Mouse (Mus musculus) limb, embryonic 11.5 days (tissue): ENCODE results near the gene Plekhh3. TPM values are rescaled to one million over a fixed set of nuclear protein-coding genes. Genes with fewer than 3 reads are reported as not detected.

Source experiments
- ATAC-seq: fragments of 200-750 bp; cut with Nextera tagmentation; 2 replicates; pipeline ENCODE4 v1.8.0; 2017; ENCODE audit warnings: low read depth; ENCODE audit not compliant: insufficient number of reproducible peaks, low FRiP score, low TSS enrichment
- DNase-seq: peaks from one replicate; pipeline ENCODE4 v3.0.0-alpha.2; 2015; ENCODE audit warnings: low spot score
- H3K27ac ChIP-seq: fragments of 300-500 bp; sonication (generic); replicated peaks from 2 replicates; pipeline ENCODE4 v1.5.1; 2014; ENCODE audit warnings: low read depth, mild to moderate bottlenecking, low read length
- H3K27me3 ChIP-seq: fragments of 300-500 bp; sonication (generic); 2 replicates; pipeline ENCODE4 v1.6.1; 2014; ENCODE audit warnings: mild to moderate bottlenecking, low read length, mixed read lengths; ENCODE audit not compliant: control insufficient read depth, insufficient read depth
- H3K36me3 ChIP-seq: fragments of 300-500 bp; sonication (generic); 2 replicates; pipeline ENCODE4 v1.6.1; 2014; ENCODE audit warnings: mild to moderate bottlenecking, low read length, moderate library complexity, mixed read lengths; ENCODE audit not compliant: control insufficient read depth, insufficient read depth
- H3K4me1 ChIP-seq: fragments of 300-500 bp; sonication (generic); 2 replicates; pipeline ENCODE4 v1.6.1; 2014; ENCODE audit warnings: low read length, mixed read lengths; ENCODE audit not compliant: control insufficient read depth, insufficient read depth
- H3K4me2 ChIP-seq: fragments of 300-500 bp; sonication (generic); 2 replicates; pipeline ENCODE4 v1.6.1; 2014; ENCODE audit warnings: low read depth, mild to moderate bottlenecking, moderate library complexity; ENCODE audit not compliant: severe bottlenecking
- H3K4me3 ChIP-seq: fragments of 300-500 bp; sonication (generic); 2 replicates; pipeline ENCODE4 v1.5.1; 2014; ENCODE audit warnings: low read depth, low read length
- H3K9ac ChIP-seq: fragments of 300-500 bp; sonication (generic); 2 replicates; pipeline ENCODE4 v1.6.1; 2014; ENCODE audit warnings: mild to moderate bottlenecking, low read length
- H3K9me3 ChIP-seq: fragments of 300-500 bp; sonication (generic); 2 replicates; pipeline ENCODE4 v1.6.1; 2016; ENCODE audit warnings: low read length; ENCODE audit not compliant: control insufficient read depth
- WGBS: fragments of 180-500 bp; shearing (Covaris S2); extraction: QIAGEN DNeasy Blood & Tissue Kit; methylation state at CpG from one replicate; pipeline ENCODE4 v1.1.7; 2014; 5-methylcytosine and 5-hydroxymethylcytosine counted together
- polyA plus RNA-seq: library from polyadenylated mRNA; unstranded; fragments of >200 nt; fragmentation: Nextera tagmentation; extraction: Ambion mirVana; gene quantifications from 2 replicates; pipeline ENCODE4 v1.2.1, GENCODE M21; 2014

The Plekhh3 gene
- polyA plus RNA-seq, 1 experiment from 2014 or later = 4.1 TPM

- Histone ChIP-seq H3K9me3 (no peaks in the 10 kb centered on the region), H3K36me3 (no peaks in the 10 kb centered on the region; the same call in 1 of the 2 replicates), H3K27me3 (peaks cover 3% of the 10 kb centered on the region), H3K4me1 (no peaks in the 10 kb centered on the region), H3K9ac (no peak overlapping the region), H3K27ac (no peak overlapping the region), H3K4me3 (no peak overlapping the region), H3K4me2 (no peak overlapping the region)
- DNase-seq (no peak), ATAC-seq (no peak)
- WGBS = 82% methylated on average over 14 of the region's 14 CpGs
These were observed 11.8 kb upstream of the Plekhh3 start for GRCm38 (mm10) chr11:101182771-101183517.

GRCm38 (mm10) chr11:101181961-101182360 lies 10.8 kb upstream of the Plekhh3 start:
- no peak overlapping the region for H3K9ac ChIP-seq
- no peaks in the 10 kb centered on the region; the same call in 1 of the 2 replicates for H3K4me1 ChIP-seq
- no peak overlapping the region for H3K4me3 ChIP-seq
- no peaks in the 10 kb centered on the region; the same call in 1 of the 2 replicates for H3K36me3 ChIP-seq
- H3K4me2 ChIP-seq = no peak overlapping the region
- no peaks in the 10 kb centered on the region for H3K9me3 ChIP-seq
- H3K27ac ChIP-seq = no peak overlapping the region
- DNase-seq = no peak
- no peak for ATAC-seq
- WGBS = 92% methylated on average over 11 of the region's 11 CpGs
- peaks cover 13% of the 10 kb centered on the region for H3K27me3 ChIP-seq

- Histone ChIP-seq H3K4me3 (no peak overlapping the region), H3K9ac (no peak overlapping the region), H3K4me2 (no peak overlapping the region), H3K36me3 (no peaks in the 10 kb centered on the region; the same call in 1 of the 2 replicates), H3K27me3 (peaks cover 22% of the 10 kb centered on the region), H3K9me3 (no peaks in the 10 kb centered on the region), H3K27ac (no peak overlapping the region), H3K4me1 (no peaks in the 10 kb centered on the region; the same call in 1 of the 2 replicates)
- WGBS = 43% methylated on average over 10 of the region's 10 CpGs
- DNase-seq = peak; percentile 84
- ATAC-seq = no peak
These were observed 9.9 kb upstream of the Plekhh3 start for GRCm38 (mm10) chr11:101180846-101181740.

- Histone ChIP-seq H3K9me3 (no peaks in the 10 kb centered on the region), H3K4me1 (peaks cover under 1% of the 10 kb centered on the region; the same call in 1 of the 2 replicates), H3K4me2 (no peak overlapping the region), H3K4me3 (no peak overlapping the region), H3K27me3 (peaks cover 30% of the 10 kb centered on the region), H3K36me3 (no peaks in the 10 kb centered on the region; the same call in 1 of the 2 replicates), H3K9ac (no peak overlapping the region), H3K27ac (no peak overlapping the region)
- no peak for DNase-seq
- ATAC-seq = no peak
- 68% methylated on average over 17 of the region's 17 CpGs for WGBS
These were observed 9.1 kb upstream of the Plekhh3 start for GRCm38 (mm10) chr11:101180261-101180660.

GRCm38 (mm10) chr11:101179306-101179705 lies 8.2 kb upstream of the Plekhh3 start:
- no peak overlapping the region for H3K27ac ChIP-seq
- no peak for ATAC-seq
- 83% methylated on average over 15 of the region's 15 CpGs for WGBS
- H3K4me2 ChIP-seq = no peak overlapping the region
- H3K4me1 ChIP-seq = peaks cover 4% of the 10 kb centered on the region; the same call in 1 of the 2 replicates
- H3K27me3 ChIP-seq = peaks cover 39% of the 10 kb centered on the region
- H3K9ac ChIP-seq = no peak overlapping the region
- DNase-seq = no peak
- no peaks in the 10 kb centered on the region for H3K9me3 ChIP-seq
- no peak overlapping the region for H3K4me3 ChIP-seq
- H3K36me3 ChIP-seq = no peaks in the 10 kb centered on the region; the same call in 1 of the 2 replicates

GRCm38 (mm10) chr11:101178061-101179058 lies 7.2 kb upstream of the Plekhh3 start:
- Histone ChIP-seq H3K27ac (no peak overlapping the region), H3K4me2 (no peak overlapping the region), H3K4me1 (peaks cover 10% of the 10 kb centered on the region; the same call in 1 of the 2 replicates), H3K27me3 (peaks cover 46% of the 10 kb centered on the region), H3K9me3 (no peaks in the 10 kb centered on the region), H3K9ac (no peak overlapping the region), H3K36me3 (no peaks in the 10 kb centered on the region; the same call in 1 of the 2 replicates), H3K4me3 (0 out of 2 replicates have a peak overlapping the region, but pooled peaks have one; percentile 2)
- WGBS = 53% methylated on average over 36 of the region's 36 CpGs
- no peak for DNase-seq
- ATAC-seq = no peak

GRCm38 (mm10) chr11:101176933-101177773 lies 6.0 kb upstream of the Plekhh3 start:
- Histone ChIP-seq H3K27ac (no peak overlapping the region), H3K9ac (no peak overlapping the region), H3K36me3 (no peaks in the 10 kb centered on the region), H3K27me3 (peaks cover 56% of the 10 kb centered on the region), H3K4me1 (peaks cover 19% of the 10 kb centered on the region), H3K4me2 (no peak overlapping the region; the same call in 1 of the 2 replicates), H3K9me3 (no peaks in the 10 kb centered on the region), H3K4me3 (peak overlapping the region; percentile 2; the same call in 1 of the 2 replicates)
- DNase-seq = peak; percentile 74
- no peak for ATAC-seq
- WGBS = 26% methylated on average over 22 of the region's 22 CpGs
